Mouse (Mus musculus) v-Abl transformed pro-B cells (cell line): ENCODE data around the gene Emilin2.

Source experiments
- in situ Hi-C, 2 experiments: fragments of 400-800 bp; cut with MboI; formaldehyde crosslinking; loops; one replicate each; pipeline ENCODE4 v1.15.1; 2025; ENCODE audit not compliant: unreplicated experiment in 2 of 2

The Emilin2 gene

DNA sequence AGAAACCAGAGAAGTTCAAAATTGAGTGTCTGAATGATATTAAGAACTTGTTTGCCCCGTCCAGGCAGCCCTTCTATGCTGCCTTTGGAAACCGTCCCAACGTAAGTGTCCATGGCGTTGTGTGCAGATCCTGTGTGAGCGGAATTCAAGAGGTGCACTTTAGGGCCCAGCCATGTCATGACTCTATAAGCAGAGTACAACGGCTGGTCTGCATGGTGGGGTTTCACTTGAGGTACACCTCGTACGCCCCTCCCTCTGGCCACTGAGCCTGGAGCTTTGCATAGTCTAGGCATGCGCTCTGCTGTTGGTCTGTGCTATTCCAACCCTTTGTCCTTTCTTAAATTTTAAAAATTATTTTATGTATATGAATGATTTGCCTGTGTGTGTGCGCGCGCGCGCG, 66.6 kb downstream of the Emilin2 start:
- in situ Hi-C loops, result loop anchor here in 1 of 2 experiments (25.0 kb wide), 1 partner anchor 508 kb away; no protein-coding TSS in a partner anchor

DNA sequence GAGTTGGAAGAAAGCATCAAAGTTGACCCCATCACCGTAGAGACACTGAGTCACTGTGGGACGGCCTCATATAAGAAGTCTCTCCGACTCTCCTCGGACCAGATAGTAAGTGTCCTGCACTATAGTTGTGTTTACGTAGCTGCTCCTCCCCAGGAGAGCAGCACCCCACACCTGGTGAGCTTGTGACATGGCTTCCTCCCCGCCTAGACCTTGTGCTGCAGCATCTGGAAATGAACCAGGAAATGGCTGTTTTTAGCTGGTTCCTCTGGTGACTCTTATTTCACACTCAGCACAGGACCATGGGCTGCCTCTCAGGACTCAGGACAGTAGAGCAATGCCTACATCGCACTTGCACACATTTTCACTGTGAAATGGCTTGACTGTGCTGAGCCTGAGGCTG, 69.1 kb downstream of the Emilin2 start:
- in situ Hi-C loops, result loop anchor here in 1 of 2 experiments (25.0 kb wide), 1 partner anchor 505 kb away; no protein-coding TSS in a partner anchor

DNA sequence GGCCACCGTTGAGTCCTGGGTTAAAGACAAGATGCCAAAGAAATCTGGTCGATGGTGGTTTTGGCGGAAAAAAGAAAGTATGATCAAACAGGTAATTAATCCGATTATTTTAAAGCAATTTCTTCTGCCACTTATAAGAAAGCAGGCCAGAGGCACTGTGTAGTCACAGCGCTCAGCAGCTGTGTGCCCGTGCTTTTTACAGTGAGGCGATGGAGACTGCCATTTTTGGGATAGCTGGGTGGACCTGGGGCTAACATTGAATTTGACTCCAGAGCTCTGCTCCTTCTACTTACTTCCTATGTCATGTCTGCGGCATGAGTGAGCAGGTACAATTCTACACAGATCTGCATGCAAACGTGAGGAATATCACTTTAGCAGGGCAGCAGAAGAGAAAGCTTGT, 71.0 kb downstream of the Emilin2 start:
- in situ Hi-C loops, result loop anchor here in 1 of 2 experiments (25.0 kb wide), 1 partner anchor 504 kb away; no protein-coding TSS in a partner anchor

DNA sequence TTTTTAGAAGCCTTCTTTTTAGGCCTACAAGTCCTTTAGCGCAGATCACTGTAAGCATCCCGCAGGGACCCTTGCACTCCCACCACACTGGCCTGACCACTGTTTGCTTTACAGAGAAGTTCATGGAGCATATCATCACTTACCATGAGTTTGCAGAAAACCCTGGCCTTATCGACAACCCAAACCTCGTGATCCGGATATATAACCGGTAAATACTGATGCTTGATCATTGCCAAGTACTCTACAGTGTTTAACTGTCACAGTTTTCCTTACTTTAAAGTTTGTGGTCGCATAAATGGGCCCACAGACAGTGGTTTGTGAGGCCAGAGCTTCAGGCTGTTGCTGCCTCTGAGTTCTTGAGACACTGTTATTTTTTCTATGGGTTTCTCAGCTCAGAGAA, 73.3 kb downstream of the Emilin2 start:
- in situ Hi-C loops, result loop anchor here in 1 of 2 experiments (10.0 to 25.0 kb wide), 2 partner anchors 174 to 501 kb away; no protein-coding TSS in a partner anchor

DNA sequence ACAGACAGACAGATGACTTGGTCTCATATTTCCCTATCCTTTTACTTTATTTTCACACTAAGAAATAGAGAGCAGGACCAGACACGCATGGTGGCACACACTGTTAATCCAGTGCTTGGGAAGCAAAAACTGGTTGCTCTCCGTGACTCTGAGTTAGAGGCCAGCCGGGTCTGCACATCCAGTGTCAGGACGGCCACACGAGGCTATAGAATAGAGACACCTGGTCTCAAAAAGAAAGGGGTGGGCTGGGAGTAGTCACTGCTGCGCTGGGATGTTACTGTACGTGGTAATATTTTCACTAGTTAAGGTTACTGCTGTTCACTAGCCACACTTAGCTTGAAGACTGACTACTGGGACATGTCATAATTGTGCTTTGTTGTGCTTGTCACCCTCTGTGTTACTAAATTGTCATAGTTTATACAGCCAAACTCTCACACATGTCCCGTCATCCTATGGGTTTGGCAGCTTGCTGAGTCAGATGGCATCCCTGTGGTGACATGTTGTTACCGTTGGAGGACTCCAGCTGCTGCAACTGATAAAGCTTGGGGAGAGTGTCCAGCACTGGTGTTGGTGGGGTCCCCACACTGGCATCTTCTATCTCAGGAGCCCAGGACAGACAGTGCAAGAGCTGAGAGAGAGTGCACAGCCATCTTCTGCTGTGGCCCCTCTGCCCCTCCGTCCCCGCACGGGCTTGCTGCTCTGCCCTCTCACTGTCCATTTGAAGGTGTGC, 76.4 kb downstream of the Emilin2 start:
- in situ Hi-C loops, result loop anchor here in 1 of 2 experiments (10.0 to 25.0 kb wide), 2 partner anchors 171 to 498 kb away; no protein-coding TSS in a partner anchor

DNA sequence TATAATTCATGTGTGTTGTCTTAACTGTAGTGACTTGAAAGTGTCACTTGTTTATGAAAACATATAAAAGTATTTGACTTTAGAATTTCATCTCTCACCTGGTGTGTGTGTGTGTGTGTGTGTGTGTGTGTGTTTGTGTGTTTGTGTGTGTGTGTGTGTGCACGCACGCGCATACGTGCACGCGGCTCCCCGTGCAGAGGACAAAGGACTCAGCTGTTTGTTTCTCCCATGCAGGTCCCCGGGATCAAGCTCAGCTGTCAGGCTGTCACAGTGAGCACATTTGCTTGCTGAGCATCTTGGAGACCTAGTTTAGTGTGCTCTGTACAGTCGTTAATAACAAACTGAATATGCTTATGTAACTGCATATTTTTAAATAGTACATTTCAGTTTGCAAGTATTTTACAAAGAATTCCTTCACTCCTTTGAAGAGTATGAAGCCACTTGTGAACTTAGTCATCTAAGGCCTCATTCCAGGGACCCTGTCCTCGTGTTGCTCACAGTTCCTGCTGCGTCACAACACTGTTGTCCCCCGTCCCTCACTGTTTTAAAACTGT, 77.7 kb downstream of the Emilin2 start:
- in situ Hi-C loops, result loop anchor here in 1 of 2 experiments (10.0 to 25.0 kb wide), 2 partner anchors 169 to 497 kb away; no protein-coding TSS in a partner anchor

DNA sequence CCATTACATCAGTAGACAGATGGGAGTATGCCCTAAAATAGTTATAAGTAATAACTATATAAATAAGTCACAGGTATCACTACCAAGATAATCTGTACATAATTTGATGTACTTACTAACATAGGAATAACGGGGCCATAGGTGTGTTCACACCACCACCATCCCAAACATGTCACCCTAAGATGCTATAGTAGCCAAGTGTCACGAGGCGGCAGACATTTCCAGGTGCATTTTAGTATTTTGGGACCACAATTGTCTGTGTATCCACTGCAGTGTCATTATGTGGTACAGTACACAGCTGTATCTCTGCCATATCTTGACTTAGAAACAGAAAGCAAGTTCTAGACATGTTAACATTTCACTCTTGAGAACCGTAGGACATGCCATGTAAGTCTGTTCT, 78.6 kb downstream of the Emilin2 start:
- in situ Hi-C loops, result loop anchor here in 1 of 2 experiments (10.0 to 25.0 kb wide), 2 partner anchors 168 to 496 kb away; no protein-coding TSS in a partner anchor

DNA sequence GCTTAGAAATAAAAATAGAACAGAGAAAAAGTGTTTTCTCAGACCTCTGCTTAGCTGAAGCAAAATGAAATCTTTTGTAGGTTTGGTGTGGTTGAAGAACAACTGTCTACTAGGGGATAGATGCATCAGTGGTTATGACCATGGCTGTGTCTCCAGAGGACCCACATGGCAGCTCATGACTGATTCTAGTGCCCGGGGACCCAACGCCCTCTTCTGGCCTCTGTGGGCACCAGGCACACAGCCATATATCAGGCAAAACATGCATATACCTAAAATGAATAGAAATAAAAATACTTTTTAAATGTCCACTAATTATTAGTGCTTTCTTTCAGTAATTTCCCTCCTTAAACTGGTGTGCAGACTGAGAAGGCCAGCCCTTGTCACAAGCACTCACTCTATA, 79.8 kb downstream of the Emilin2 start:
- in situ Hi-C loops, result loop anchor here in 1 of 2 experiments (10.0 to 25.0 kb wide), 2 partner anchors 167 to 495 kb away; no protein-coding TSS in a partner anchor

DNA sequence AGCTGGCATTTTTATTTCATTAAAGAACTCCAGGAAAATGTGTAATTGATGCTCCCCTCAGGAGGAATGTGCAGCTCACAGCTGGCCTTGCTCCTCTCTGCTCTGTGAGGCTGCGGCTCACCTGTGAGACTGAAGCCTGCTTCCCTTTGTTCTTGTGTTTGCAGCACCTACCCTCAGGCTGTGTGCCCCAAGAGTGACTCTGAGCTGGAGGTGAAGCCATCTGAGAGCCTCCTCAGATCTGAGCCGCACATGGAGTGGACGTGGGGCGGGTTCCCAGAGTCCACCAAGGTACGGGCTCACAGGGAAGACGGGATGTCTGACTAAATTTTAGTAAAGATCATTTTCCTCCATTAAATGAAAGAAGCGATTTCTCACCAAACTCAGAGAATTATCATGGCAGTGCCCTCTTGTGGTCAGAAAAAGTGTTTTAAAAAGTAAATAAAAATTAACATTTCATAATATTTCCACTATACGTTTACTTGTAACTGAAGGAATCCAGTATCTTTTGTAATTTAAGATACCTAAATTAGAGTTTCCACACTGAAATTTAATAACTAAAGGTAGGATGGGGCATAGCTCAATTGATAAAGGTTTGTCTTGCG, 81.6 kb downstream of the Emilin2 start:
- in situ Hi-C loops, result loop anchor here in 1 of 2 experiments (10.0 to 25.0 kb wide), 2 partner anchors 165 to 493 kb away; no protein-coding TSS in a partner anchor

DNA sequence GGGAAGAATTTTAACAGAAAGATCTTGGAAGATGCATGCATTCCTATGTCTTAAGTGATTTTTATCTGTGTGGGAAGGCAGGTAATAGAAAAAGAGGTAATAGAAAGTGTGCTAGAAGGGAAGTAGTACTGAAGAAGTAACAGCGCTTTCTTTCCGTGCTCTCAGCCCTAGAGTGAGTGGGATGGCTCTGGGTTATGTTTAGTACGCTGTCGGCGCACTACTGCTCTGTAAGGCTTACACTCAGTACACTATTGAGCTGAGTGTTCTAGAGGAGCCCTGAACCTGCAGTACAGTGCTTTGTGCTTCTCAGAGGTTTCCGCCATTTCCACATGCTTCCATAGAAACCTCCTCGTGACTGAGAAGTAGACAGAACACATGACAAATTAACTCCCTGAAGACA, 83.1 kb downstream of the Emilin2 start:
- in situ Hi-C loops, result loop anchor here (5.0 to 25.0 kb wide), 2 partner anchors 141 to 491 kb away; no protein-coding TSS in a partner anchor

DNA sequence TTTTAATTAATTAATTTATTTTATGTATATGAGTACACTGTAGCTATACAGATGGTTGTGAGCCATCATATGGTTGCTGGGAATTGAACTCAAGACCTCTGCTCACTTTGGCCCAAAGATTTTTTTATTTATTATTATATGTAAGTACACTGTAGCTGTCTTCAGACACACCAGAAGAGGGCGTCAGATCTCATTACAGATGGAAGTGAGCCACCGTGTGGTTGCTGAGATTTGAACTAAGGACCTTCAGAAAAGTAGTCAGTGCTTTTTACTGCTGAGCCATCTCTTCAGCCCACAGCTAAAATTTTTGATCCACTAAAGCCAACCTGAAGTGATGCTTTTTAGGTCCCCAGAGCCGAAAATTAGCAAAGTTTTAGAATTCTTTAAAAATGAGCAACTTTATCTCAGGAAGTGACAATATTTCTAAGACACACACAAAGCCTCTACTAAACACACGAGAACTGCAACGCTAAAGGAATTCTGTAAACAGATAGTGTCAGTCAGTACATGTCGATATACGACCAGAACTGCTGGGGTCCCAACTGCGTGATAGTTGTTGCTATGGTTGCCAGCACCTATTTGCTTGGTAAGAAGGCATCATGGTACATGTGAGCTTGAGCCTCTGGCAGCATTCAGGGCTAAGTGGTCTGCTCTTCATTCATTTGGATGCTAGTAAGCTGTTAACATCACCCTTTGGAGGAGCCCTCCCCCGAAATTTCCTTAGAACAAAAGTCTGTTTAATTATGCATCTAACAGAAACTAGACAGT, 84.5 kb downstream of the Emilin2 start:
- in situ Hi-C loops, result loop anchor here (5.0 to 25.0 kb wide), 2 partner anchors 140 to 490 kb away; no protein-coding TSS in a partner anchor

DNA sequence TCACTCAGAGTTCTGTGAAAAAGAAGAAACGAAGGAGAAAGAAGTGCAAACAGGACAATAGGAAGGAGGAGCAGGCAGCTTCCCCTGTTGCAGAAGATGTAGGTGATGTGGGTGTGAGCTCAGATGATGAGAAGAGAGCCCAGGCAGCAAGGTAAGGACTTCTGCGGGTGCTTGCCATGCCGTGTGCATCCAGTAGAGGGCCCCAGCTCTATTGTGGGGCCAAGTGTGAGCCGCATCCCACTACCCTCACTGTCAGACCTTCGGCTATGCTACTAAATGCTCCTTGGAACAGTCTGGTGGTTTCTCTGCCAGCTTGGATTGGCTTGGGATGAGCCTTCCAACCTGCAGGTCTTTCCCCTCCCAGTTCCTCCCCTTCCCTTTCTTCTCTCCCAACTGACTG, 86.7 kb downstream of the Emilin2 start:
- in situ Hi-C loops, result loop anchor here (5.0 to 25.0 kb wide), 2 partner anchors 138 to 488 kb away; no protein-coding TSS in a partner anchor

DNA sequence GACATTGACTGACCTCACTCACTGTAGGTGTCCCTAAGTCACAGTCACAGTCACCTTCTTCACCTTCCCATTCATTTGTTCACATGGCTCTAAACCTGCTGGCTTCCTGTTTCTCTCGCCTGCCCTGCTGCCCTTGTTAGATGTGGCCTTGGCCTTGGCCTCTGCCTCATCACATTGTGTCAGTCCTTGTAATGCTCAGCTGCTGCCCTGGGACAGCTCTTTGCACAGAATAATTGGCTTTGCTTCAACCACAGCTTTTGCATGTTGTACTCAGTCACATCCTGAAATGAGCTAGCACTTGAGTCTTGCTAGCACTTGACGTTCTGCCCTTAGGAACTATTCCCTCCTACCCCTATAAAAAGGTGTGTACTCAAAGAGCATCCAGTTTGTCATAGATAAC, 87.3 kb downstream of the Emilin2 start:
- in situ Hi-C loops, result loop anchor here in 1 of 2 experiments (5.0 kb wide), 1 partner anchor 37 kb away; no protein-coding TSS in a partner anchor

DNA sequence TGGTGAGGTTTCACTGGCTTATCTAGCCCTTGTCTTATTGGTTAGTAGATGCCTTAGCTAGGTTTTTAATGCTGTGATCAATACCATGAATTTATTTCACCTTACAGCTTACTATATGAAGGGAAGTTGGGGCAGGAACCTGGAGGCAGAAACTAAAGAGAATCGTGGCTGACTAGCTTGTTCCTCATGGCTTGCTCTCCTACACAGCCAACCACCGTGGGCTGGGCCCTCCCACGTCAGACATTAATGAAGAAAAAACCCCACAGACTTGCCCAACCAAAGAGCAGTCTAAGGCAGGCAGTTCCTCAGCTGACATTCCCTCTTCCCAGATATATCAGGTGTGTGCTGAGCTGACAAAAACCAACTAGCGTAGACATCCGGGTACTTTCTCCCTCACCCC, 88.1 kb downstream of the Emilin2 start:
- in situ Hi-C loops, result loop anchor here in 1 of 2 experiments (5.0 kb wide), 1 partner anchor 36 kb away; no protein-coding TSS in a partner anchor

DNA sequence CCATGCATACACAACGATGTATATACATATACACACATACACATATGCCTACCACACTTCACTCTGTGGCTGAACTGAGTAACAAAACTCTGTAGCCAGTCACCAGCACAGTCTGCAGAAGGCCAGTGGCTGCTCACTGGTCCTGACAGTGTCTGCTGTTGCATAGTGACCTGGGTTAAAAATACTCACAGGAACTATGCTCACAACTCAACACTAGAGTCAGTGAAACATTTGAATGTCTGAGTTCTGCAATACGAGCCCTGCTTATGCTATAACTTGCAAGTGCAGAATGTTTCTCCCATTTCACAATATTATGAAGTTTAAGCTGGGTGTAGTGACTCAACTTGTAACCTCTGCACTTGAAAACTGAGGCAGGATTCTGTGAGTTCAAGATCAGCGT, 90.4 kb downstream of the Emilin2 start:
- in situ Hi-C loops, result loop anchor here in 1 of 2 experiments (5.0 kb wide), 1 partner anchor 34 kb away; no protein-coding TSS in a partner anchor

DNA sequence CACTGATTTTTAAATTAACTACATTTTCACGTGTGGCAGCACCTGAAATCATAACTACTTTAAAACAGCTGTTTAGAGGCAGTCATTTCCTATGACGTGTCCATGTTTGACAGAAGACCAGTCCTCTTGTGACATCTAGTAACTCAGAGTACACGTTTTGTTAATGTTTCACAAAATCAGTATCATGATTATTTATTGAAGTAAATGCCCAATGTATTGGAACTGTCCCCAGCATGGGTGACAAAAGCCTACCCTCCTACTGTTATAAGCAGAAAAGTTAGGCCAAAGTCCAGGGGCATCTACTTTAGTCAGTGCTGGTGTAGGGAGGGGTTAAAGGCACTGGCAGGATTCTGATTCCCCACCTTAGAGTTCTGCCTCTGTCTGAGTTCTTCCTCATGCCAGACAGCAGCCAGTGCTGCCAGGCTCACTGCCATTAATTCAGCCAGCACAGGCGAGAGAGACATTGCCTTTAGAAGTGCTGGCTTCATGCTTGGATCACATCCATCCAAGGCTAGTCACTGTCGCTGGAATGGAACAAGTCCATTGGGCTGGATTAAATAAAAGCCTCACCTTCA, 94.6 kb downstream of the Emilin2 start:
- in situ Hi-C loops, result loop anchor here in 1 of 2 experiments (10.0 kb wide), 1 partner anchor 232 kb away; no protein-coding TSS in a partner anchor

DNA sequence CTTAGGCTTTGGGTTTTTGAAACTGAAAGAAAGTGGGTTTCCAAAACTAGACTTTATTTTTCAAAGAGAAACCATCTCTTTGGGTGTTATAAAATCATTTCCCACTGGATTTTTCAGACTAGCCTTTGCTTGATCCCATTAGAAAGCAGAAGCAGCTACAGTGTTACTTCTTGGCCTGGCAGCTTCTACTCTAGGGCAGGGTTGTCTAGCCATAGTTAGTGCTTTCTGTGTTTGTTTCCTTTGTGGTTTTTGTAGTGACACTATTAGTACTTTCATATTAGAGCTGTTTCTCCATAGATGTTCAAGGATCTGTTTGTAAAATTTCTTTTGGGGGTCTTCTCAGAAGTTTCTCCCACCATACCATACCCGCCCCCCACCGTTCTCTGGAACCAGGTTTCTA, 95.5 kb downstream of the Emilin2 start:
- in situ Hi-C loops, result loop anchor here in 1 of 2 experiments (10.0 kb wide), 1 partner anchor 231 kb away; no protein-coding TSS in a partner anchor

DNA sequence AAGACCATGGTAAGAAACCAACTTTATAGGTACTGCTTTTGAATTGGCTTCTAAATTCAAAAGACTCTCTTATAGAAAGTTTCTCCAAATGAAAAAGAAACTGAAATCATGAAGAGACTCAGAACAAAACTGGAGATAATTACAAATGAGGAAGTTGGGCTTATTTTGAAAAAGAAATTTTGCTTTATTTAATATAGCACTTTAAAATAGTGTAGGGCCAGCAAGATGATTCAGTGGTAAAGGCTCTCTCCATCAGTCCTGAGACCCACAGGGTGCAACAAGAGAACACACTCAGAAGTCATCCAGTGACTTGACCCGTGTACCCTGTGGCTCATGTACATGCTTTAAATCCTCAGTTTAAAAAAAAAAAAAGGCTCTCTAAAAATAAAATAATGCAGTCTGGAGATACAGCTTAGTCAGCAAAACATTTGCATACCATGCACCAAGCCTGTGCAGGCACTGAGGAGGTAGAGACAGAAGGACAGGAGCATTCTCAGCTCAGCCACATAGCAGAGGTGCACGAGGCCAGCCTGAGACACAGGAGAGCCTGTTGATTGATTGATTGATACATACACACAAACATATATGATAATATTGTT, 96.4 kb downstream of the Emilin2 start:
- in situ Hi-C loops, result loop anchor here in 1 of 2 experiments (10.0 kb wide), 1 partner anchor 231 kb away; no protein-coding TSS in a partner anchor
